Mouse (Mus musculus): ENCODE measurements around the gene Pdzd2. TPM values are rescaled to one million over a fixed set of nuclear protein-coding genes. Genes with fewer than 3 reads are reported as not detected.
"Not testable (repeated sequence)": the region's sequence is repeated elsewhere in the genome, so short reads cannot be mapped to it uniquely, and the experiment has no call there.

Gene Pdzd2
- polyA plus RNA-seq, 1 experiment from 2014 or later: 32.8 TPM

DNA sequence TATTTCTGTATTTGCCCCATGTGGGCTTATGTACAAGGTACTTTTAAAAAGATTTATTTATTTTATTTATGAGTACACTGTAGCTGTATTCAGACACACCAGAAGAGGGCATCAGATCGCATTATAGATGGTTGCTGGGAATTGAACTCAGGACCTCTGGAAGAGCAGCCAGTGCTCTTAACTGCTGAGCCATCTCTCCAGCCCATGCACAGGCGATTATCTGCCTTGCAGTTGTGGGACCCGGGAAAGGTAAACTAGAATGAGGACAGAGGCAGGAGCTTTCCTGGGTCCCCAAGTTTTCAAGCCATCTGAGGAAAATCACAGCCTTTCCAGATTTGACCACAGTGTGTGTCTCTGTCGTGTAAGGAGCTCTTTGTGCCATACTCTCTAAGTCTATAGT is 370.9 kb downstream of the Pdzd2 start:
- Histone ChIP-seq H3K36me3 (ENCODE audit: control insufficient read depth, insufficient read depth, low read length) (peaks cover 11% of the 10 kb centered on the region), H3K9me3 (ENCODE audit: control insufficient read depth, low read depth, low read length) (no peaks in the 10 kb centered on the region), H3K4me1 (ENCODE audit: control insufficient read depth, insufficient read depth, low read length) (peaks cover 6% of the 10 kb centered on the region), H3K27me3 (ENCODE audit: control insufficient read depth, insufficient read depth, low read length) (no peaks in the 10 kb centered on the region), H3K4me2 (replicated peaks; ENCODE audit: low read depth, low read length) (no peak overlapping the region), H3K4me3 (ENCODE audit: low read depth, low read length) (no peak overlapping the region), H3K27ac (ENCODE audit: low read length) (no peak overlapping the region), H3K9ac (replicated peaks; ENCODE audit: low read depth, low read length) (no peak overlapping the region)
- ATAC-seq (ENCODE audit: insufficient number of reproducible peaks, insufficient read depth, low FRiP score, low read depth): no peak
- WGBS: 83% methylated on average over 4 of the region's 4 CpGs

- Histone ChIP-seq H3K9ac (replicated peaks; ENCODE audit: low read depth, low read length) (no peak overlapping the region), H3K9me3 (ENCODE audit: control insufficient read depth, low read depth, low read length) (no peaks in the 10 kb centered on the region), H3K36me3 (ENCODE audit: control insufficient read depth, insufficient read depth, low read length) (peaks cover 11% of the 10 kb centered on the region), H3K4me1 (ENCODE audit: control insufficient read depth, insufficient read depth, low read length) (peaks cover 4% of the 10 kb centered on the region), H3K27ac (ENCODE audit: low read length) (no peak overlapping the region; the same call in 1 of the 2 replicates), H3K4me2 (replicated peaks; ENCODE audit: low read depth, low read length) (no peak overlapping the region), H3K27me3 (ENCODE audit: control insufficient read depth, insufficient read depth, low read length) (no peaks in the 10 kb centered on the region), H3K4me3 (ENCODE audit: low read depth, low read length) (no peak overlapping the region)
- WGBS: 86% methylated on average over 11 of the region's 11 CpGs
- ATAC-seq (ENCODE audit: insufficient number of reproducible peaks, insufficient read depth, low FRiP score, low read depth): no peak
Observed at GRCm38 (mm10) chr15:12368357-12368756, 371.4 kb downstream of the Pdzd2 start.

- peak overlapping the region; percentile 52; the same call in 1 of the 2 replicates for H3K27ac ChIP-seq (ENCODE audit: low read length)
- peaks cover 8% of the 10 kb centered on the region for H3K36me3 ChIP-seq (ENCODE audit: control insufficient read depth, insufficient read depth, low read length)
- no peaks in the 10 kb centered on the region for H3K9me3 ChIP-seq (ENCODE audit: control insufficient read depth, low read depth, low read length)
- peak; percentile 90 for ATAC-seq (ENCODE audit: insufficient number of reproducible peaks, insufficient read depth, low FRiP score, low read depth)
- H3K4me3 ChIP-seq (ENCODE audit: low read depth, low read length): no peak overlapping the region
- no peak overlapping the region for H3K4me2 ChIP-seq (replicated peaks; ENCODE audit: low read depth, low read length)
- no peaks in the 10 kb centered on the region for H3K27me3 ChIP-seq (ENCODE audit: control insufficient read depth, insufficient read depth, low read length)
- no peak overlapping the region for H3K9ac ChIP-seq (replicated peaks; ENCODE audit: low read depth, low read length)
- H3K4me1 ChIP-seq (ENCODE audit: control insufficient read depth, insufficient read depth, low read length): peaks cover 4% of the 10 kb centered on the region
- 45% methylated on average over 13 of the region's 13 CpGs for WGBS
Observed at GRCm38 (mm10) chr15:12367306-12368080, 372.2 kb downstream of the Pdzd2 start.

GRCm38 (mm10) chr15:12366580-12367305 is 373.0 kb downstream of the Pdzd2 start:
- peak overlapping the region; percentile 52; the same call in 1 of the 2 replicates for H3K27ac ChIP-seq (ENCODE audit: low read length)
- not testable (repeated sequence) for H3K36me3 ChIP-seq (ENCODE audit: control insufficient read depth, insufficient read depth, low read length); H3K4me1 ChIP-seq (ENCODE audit: control insufficient read depth, insufficient read depth, low read length); H3K27me3 ChIP-seq (ENCODE audit: control insufficient read depth, insufficient read depth, low read length); H3K4me2 ChIP-seq (replicated peaks; ENCODE audit: low read depth, low read length); ATAC-seq (ENCODE audit: insufficient number of reproducible peaks, insufficient read depth, low FRiP score, low read depth); H3K9ac ChIP-seq (replicated peaks; ENCODE audit: low read depth, low read length); H3K9me3 ChIP-seq (ENCODE audit: control insufficient read depth, low read depth, low read length); H3K4me3 ChIP-seq (ENCODE audit: low read depth, low read length)
- 89% methylated on average over 11 of the region's 11 CpGs for WGBS

DNA sequence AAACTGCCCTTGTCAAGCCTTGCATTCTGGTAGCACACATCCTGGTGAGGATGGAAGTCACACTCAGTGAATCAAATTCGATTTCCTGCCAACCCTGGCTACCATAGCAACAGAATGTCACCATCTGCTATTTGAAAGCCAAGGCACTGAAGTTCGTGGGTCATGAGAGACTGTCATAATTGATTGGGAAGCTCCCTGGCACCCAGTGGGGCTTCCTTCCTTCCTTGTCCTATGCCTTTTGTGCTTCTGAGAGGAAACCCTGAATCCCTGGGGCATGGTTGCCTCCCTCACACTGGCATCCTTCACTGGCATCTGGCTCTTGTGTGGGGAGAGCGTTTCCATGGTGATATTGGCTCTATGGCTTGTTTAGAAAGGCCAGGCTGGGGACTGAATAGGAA is 373.7 kb downstream of the Pdzd2 start:
- no peak overlapping the region for H3K9ac ChIP-seq (replicated peaks; ENCODE audit: low read depth, low read length)
- H3K4me2 ChIP-seq (replicated peaks; ENCODE audit: low read depth, low read length): no peak overlapping the region
- H3K27ac ChIP-seq (ENCODE audit: low read length): no peak overlapping the region
- no peaks in the 10 kb centered on the region for H3K9me3 ChIP-seq (ENCODE audit: control insufficient read depth, low read depth, low read length)
- no peaks in the 10 kb centered on the region for H3K27me3 ChIP-seq (ENCODE audit: control insufficient read depth, insufficient read depth, low read length)
- no peak for ATAC-seq (ENCODE audit: insufficient number of reproducible peaks, insufficient read depth, low FRiP score, low read depth)
- H3K4me3 ChIP-seq (ENCODE audit: low read depth, low read length): no peak overlapping the region
- H3K4me1 ChIP-seq (ENCODE audit: control insufficient read depth, insufficient read depth, low read length): no peaks in the 10 kb centered on the region
- H3K36me3 ChIP-seq (ENCODE audit: control insufficient read depth, insufficient read depth, low read length): peaks cover 8% of the 10 kb centered on the region
- WGBS: 45% methylated on average over 3 of the region's 3 CpGs

- WGBS: 77% methylated on average over 15 of the region's 15 CpGs
- Histone ChIP-seq H3K36me3 (ENCODE audit: control insufficient read depth, insufficient read depth, low read length) (peaks cover 7% of the 10 kb centered on the region), H3K9ac (replicated peaks; ENCODE audit: low read depth, low read length) (no peak overlapping the region), H3K27ac (ENCODE audit: low read length) (no peak overlapping the region), H3K27me3 (ENCODE audit: control insufficient read depth, insufficient read depth, low read length) (no peaks in the 10 kb centered on the region), H3K9me3 (ENCODE audit: control insufficient read depth, low read depth, low read length) (no peaks in the 10 kb centered on the region), H3K4me3 (ENCODE audit: low read depth, low read length) (no peak overlapping the region), H3K4me2 (replicated peaks; ENCODE audit: low read depth, low read length) (no peak overlapping the region), H3K4me1 (ENCODE audit: control insufficient read depth, insufficient read depth, low read length) (no peaks in the 10 kb centered on the region)
- ATAC-seq (ENCODE audit: insufficient number of reproducible peaks, insufficient read depth, low FRiP score, low read depth): no peak
Observed at GRCm38 (mm10) chr15:12365416-12366071, 374.2 kb downstream of the Pdzd2 start.

DNA sequence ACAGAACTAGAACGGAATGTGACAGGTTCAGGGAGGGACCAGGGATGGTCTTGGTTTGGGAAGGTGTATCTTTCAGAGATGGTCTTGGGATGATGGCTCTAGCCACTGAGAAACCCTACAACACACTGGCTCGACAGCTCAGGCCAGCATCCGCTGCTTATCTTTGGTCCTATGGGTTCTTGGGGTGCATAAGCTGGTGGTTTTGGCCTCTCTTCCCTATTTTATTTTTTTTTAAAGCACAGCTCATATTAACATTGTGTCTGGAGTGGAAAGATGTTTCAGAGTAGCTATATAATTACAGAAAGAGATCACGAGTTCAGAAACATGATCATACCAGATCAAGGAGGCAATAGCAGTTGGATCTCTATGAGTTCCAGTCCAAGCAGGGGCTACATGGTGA is 375.6 kb downstream of the Pdzd2 start:
- H3K27ac ChIP-seq (ENCODE audit: low read length): no peak overlapping the region
- peaks cover 8% of the 10 kb centered on the region for H3K36me3 ChIP-seq (ENCODE audit: control insufficient read depth, insufficient read depth, low read length)
- WGBS: 84% methylated on average over 4 of the region's 4 CpGs
- no peak overlapping the region for H3K4me3 ChIP-seq (ENCODE audit: low read depth, low read length)
- H3K27me3 ChIP-seq (ENCODE audit: control insufficient read depth, insufficient read depth, low read length): no peaks in the 10 kb centered on the region
- H3K4me1 ChIP-seq (ENCODE audit: control insufficient read depth, insufficient read depth, low read length): no peaks in the 10 kb centered on the region
- no peak overlapping the region for H3K4me2 ChIP-seq (replicated peaks; ENCODE audit: low read depth, low read length)
- no peak for ATAC-seq (ENCODE audit: insufficient number of reproducible peaks, insufficient read depth, low FRiP score, low read depth)
- no peak overlapping the region for H3K9ac ChIP-seq (replicated peaks; ENCODE audit: low read depth, low read length)
- H3K9me3 ChIP-seq (ENCODE audit: control insufficient read depth, low read depth, low read length): no peaks in the 10 kb centered on the region

GRCm38 (mm10) chr15:12362701-12363040 is 377.1 kb downstream of the Pdzd2 start:
- Histone ChIP-seq H3K4me1 (ENCODE audit: control insufficient read depth, insufficient read depth, low read length) (no peaks in the 10 kb centered on the region), H3K36me3 (ENCODE audit: control insufficient read depth, insufficient read depth, low read length) (peaks cover 7% of the 10 kb centered on the region), H3K9me3 (ENCODE audit: control insufficient read depth, low read depth, low read length) (no peaks in the 10 kb centered on the region), H3K4me3 (ENCODE audit: low read depth, low read length) (no peak overlapping the region), H3K9ac (replicated peaks; ENCODE audit: low read depth, low read length) (no peak overlapping the region), H3K4me2 (replicated peaks; ENCODE audit: low read depth, low read length) (no peak overlapping the region), H3K27me3 (ENCODE audit: control insufficient read depth, insufficient read depth, low read length) (no peaks in the 10 kb centered on the region), H3K27ac (ENCODE audit: low read length) (no peak overlapping the region)
- ATAC-seq (ENCODE audit: insufficient number of reproducible peaks, insufficient read depth, low FRiP score, low read depth): no peak
- 88% methylated on average over 6 of the region's 6 CpGs for WGBS
